Mouse (Mus musculus): ENCODE measurements around the gene Ppp1r13b. TPM values are rescaled to one million over a fixed set of nuclear protein-coding genes. Genes with fewer than 3 reads are reported as not detected.

Gene Ppp1r13b
- total and polyA plus RNA-seq, 3 experiments: 19.7 to 41.7 (median 28.1) TPM

DNA sequence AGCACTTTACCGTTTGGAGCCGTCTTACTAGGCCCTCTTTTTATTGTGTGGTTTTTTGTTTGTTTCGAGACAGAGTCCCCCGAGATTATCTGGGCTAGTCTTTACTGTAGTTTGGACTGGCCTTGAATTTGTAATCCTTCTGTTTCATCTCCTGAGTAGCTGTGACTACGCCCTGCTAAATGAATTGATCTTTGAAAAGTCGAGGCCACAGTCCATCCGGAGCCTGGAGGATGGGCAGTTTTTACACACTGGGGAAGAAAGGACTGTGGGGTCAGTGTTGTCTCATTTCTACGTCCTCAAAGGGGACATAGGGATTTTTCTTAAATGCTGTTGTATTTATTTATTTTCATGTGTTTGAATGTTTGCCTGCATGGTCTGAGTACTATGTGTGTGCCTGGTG is 89.9 kb downstream of the Ppp1r13b start:
- no peak for DNase-seq (ENCODE audit: low spot score)
- H3K9me3 ChIP-seq (replicated peaks): no peaks in the 10 kb centered on the region
- H3K27me3 ChIP-seq (ENCODE audit: insufficient read depth, low read length): no peaks in the 10 kb centered on the region
- TF ChIP-seq POLR2AphosphoS5 (IDR thresholded peaks at IDR 0.05; ENCODE audit: insufficient replicate concordance, low read depth, low read length) (no peak), CTCF (IDR thresholded peaks at IDR 0.05; ENCODE audit: low read depth, low read length) (no peak), GATA1 (IDR thresholded peaks at IDR 0.05; ENCODE audit: borderline replicate concordance, low read length) (no peak), TAL1 (conservative IDR thresholded peaks at IDR 0.05; ENCODE audit: low read depth, low read length) (no peak), GATA2 (IDR thresholded peaks at IDR 0.05; ENCODE audit: borderline replicate concordance, low read depth, low read length) (no peak)
- H3K36me3 ChIP-seq (replicated peaks): peaks cover 73% of the 10 kb centered on the region
- H3K4me1 ChIP-seq (ENCODE audit: insufficient read depth, low read depth, low read length): peaks cover 75% of the 10 kb centered on the region
- ATAC-seq (ENCODE audit: extremely low read depth, insufficient number of reproducible peaks, low FRiP score, poor library complexity, severe bottlenecking): no peak
- no peak overlapping the region for H3K4me3 ChIP-seq (ENCODE audit: low read depth, low read length)

DNA sequence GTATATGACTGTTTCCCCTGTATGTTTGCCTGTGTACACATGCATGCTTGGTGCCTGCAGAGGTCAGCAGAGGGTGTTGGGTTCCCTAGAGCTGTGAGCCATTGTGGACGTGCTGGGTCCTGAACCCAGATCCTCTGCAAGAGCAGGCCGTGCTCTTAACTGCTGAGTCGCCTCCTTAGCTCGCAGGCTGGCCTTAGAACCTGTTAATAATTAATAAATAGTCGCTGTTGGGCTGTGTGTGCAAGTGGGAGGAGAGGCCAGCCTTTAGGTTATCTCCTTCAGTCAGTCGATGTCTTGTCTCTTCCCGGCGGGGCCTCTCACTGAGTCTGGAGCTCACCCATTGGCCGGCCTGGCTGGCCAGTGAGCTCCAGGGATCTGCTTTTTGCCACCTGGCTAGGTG is 90.9 kb downstream of the Ppp1r13b start:
- peaks cover 85% of the 10 kb centered on the region for H3K4me1 ChIP-seq (ENCODE audit: insufficient read depth, low read depth, low read length)
- TF ChIP-seq GATA2 (IDR thresholded peaks at IDR 0.05; ENCODE audit: borderline replicate concordance, low read depth, low read length): no peak
- no peak for TF ChIP-seq CTCF (IDR thresholded peaks at IDR 0.05; ENCODE audit: low read depth, low read length)
- TF ChIP-seq TAL1 (conservative IDR thresholded peaks at IDR 0.05; ENCODE audit: low read depth, low read length): no peak
- no peak for TF ChIP-seq GATA1 (IDR thresholded peaks at IDR 0.05; ENCODE audit: borderline replicate concordance, low read length)
- TF ChIP-seq POLR2AphosphoS5 (IDR thresholded peaks at IDR 0.05; ENCODE audit: insufficient replicate concordance, low read depth, low read length): no peak
- DNase-seq (ENCODE audit: low spot score) (no peak), ATAC-seq (ENCODE audit: extremely low read depth, insufficient number of reproducible peaks, low FRiP score, poor library complexity, severe bottlenecking) (peak; percentile 12)
- no peaks in the 10 kb centered on the region for H3K27me3 ChIP-seq (ENCODE audit: insufficient read depth, low read length)
- no peaks in the 10 kb centered on the region for H3K9me3 ChIP-seq (replicated peaks)
- H3K36me3 ChIP-seq (replicated peaks): peaks cover 69% of the 10 kb centered on the region
- peak overlapping the region; percentile 75; the same call in 1 of the 2 replicates for H3K4me3 ChIP-seq (ENCODE audit: low read depth, low read length)

DNA sequence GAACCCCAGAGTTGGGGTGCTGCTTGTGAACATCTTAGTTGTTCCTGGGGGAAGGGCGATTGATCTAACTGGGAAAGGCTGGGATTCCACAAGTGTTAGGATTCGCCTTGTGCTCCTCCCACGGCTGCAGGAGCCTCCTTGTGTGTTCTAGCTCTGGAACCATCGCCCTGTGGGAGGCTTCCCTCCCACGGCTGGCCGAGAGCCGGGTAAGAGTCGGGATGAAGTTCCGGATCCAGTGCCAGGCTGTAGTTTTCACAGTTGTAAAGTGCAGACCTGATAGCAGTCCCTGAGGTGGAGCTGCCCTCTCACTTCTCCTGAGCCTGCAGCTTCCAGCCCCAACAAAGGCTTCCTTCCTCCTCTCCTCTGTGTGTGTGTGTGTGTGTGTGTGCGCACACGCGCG is 91.4 kb downstream of the Ppp1r13b start:
- H3K9me3 ChIP-seq (replicated peaks): no peaks in the 10 kb centered on the region
- no peak for ATAC-seq (ENCODE audit: extremely low read depth, insufficient number of reproducible peaks, low FRiP score, poor library complexity, severe bottlenecking)
- no peaks in the 10 kb centered on the region for H3K27me3 ChIP-seq (ENCODE audit: insufficient read depth, low read length)
- TF ChIP-seq GATA1 (IDR thresholded peaks at IDR 0.05; ENCODE audit: borderline replicate concordance, low read length): no peak
- TF ChIP-seq TAL1 (conservative IDR thresholded peaks at IDR 0.05; ENCODE audit: low read depth, low read length): no peak
- TF ChIP-seq POLR2AphosphoS5 (IDR thresholded peaks at IDR 0.05; ENCODE audit: insufficient replicate concordance, low read depth, low read length): no peak
- DNase-seq (ENCODE audit: low spot score): no peak
- peak overlapping the region; percentile 75; the same call in 1 of the 2 replicates for H3K4me3 ChIP-seq (ENCODE audit: low read depth, low read length)
- H3K4me1 ChIP-seq (ENCODE audit: insufficient read depth, low read depth, low read length): peaks cover 88% of the 10 kb centered on the region
- peaks cover 69% of the 10 kb centered on the region for H3K36me3 ChIP-seq (replicated peaks)

DNA sequence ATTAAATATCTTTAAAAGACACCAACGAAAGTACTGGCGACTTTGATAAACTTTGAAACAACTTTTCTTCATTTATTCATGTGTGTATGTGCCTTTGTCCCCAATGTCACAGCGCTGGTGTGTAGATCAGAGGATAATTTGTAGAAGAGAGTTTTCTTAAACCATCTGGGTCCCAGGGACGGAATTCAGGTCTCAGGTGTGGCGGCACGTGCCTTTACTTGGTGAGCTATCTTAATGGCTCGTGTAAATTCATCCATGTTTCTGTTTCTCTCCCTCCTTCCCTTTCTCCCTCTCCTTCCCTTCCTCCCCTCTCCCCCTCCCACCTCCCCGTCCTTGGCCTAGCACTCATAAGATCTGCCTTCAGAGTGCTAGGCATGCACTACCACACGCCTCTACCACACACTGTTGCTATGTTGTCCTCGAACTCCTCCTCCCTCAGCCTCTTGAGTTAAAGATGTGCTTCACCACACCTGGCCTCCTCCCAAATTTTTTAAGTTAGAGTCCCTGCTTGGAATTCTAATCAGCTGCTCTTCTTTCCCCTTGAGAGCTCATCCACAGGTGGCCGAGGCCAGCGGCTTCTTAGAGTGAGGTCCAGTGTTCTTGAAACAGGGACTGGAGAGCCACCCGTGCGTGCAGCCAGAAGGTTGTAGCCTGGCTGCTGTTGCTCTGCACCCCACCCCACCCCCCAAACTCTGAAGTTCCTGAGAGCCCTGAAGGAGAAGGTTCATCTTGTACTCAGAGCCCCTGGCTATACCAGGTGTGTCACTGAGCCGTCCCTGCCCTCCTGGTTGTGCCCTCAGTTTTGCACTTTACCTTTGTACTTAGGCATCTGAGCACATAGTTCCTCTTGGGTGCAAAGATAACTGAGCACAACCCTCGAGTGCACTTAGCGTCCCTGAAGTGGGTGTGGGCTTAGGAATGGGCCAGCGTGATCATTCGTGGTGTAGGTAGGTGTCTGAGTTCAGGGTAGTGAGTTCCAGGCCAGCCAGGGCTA is 92.8 kb downstream of the Ppp1r13b start:
- DNase-seq (ENCODE audit: low spot score): no peak
- H3K27me3 ChIP-seq (ENCODE audit: insufficient read depth, low read length): no peaks in the 10 kb centered on the region
- H3K9me3 ChIP-seq (replicated peaks): no peaks in the 10 kb centered on the region
- H3K36me3 ChIP-seq (replicated peaks): peaks cover 69% of the 10 kb centered on the region
- peak overlapping the region; percentile 75 for H3K4me3 ChIP-seq (ENCODE audit: low read depth, low read length)
- peaks cover 88% of the 10 kb centered on the region for H3K4me1 ChIP-seq (ENCODE audit: insufficient read depth, low read depth, low read length)
- no peak for ATAC-seq (ENCODE audit: extremely low read depth, insufficient number of reproducible peaks, low FRiP score, poor library complexity, severe bottlenecking)
- no peak for TF ChIP-seq GATA1 (IDR thresholded peaks at IDR 0.05; ENCODE audit: borderline replicate concordance, low read length)
- TF ChIP-seq CTCF (IDR thresholded peaks at IDR 0.05; ENCODE audit: low read depth, low read length): no peak
- no peak for TF ChIP-seq TAL1 (conservative IDR thresholded peaks at IDR 0.05; ENCODE audit: low read depth, low read length)
- no peak for TF ChIP-seq GATA2 (IDR thresholded peaks at IDR 0.05; ENCODE audit: borderline replicate concordance, low read depth, low read length)
- no peak for TF ChIP-seq POLR2AphosphoS5 (IDR thresholded peaks at IDR 0.05; ENCODE audit: insufficient replicate concordance, low read depth, low read length)

DNA sequence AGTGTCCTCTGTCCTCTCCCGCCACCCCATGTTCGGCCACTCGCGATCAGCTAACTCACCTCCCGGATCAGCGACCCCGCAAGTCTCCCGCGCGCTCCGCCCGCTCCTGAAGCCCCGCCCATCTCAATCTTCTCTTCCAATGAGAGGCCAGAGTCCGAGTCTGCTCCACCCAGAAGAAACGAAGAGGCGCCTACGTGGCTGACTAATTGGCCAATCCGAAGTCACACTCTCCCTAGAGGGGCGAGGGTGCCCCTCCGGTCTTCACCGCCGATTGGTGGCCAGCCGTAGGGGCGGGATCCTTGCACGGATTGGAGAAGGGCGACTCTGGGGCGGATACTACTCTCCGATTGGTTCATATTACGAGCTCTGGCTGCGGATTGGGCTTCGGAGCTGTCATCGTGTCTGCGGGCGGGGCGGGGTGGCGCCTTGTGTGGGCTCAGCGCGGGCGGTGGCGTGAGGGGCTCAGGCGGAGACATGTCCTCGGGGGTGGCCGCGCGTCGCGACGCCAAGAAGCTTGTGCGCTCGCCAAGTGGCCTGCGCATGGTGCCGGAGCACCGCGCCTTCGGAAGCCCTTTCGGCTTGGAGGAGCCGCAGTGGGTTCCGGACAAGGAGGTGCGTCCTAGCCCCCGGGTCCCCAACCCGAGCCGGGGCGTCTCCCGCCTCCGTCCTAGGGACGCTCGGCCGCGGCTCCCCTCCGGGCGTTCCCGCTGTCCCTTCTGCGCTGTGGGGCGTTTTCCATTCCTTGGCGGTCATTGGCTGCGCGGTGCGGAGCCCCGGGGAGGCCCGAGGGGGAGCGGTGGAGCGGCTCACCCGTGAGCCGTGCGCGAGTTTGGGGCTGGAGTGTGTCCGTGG is 93.9 kb downstream of the Ppp1r13b start, which contains the start of the genes Xrcc3 and Zfyve21:
Gene Xrcc3 (minus strand): TSS at position 108 of the 852 bp plus-strand sequence.
Gene Zfyve21 (plus strand): TSS at position 405 of the 852 bp plus-strand sequence.
- peaks cover 89% of the 10 kb centered on the region for H3K4me1 ChIP-seq (ENCODE audit: insufficient read depth, low read depth, low read length)
- ATAC-seq (ENCODE audit: extremely low read depth, insufficient number of reproducible peaks, low FRiP score, poor library complexity, severe bottlenecking): peak; percentile 92
- H3K4me3 ChIP-seq (ENCODE audit: low read depth, low read length): peak within 1 kb of the TSS; percentile 75
- peak; percentile 100 for DNase-seq (ENCODE audit: low spot score)
- H3K9me3 ChIP-seq (replicated peaks): no peaks in the 10 kb centered on the region
- no peaks in the 10 kb centered on the region for H3K27me3 ChIP-seq (ENCODE audit: insufficient read depth, low read length)
- H3K36me3 ChIP-seq (replicated peaks): peaks cover 73% of the 10 kb centered on the region
- no peak for TF ChIP-seq POLR2AphosphoS5 (IDR thresholded peaks at IDR 0.05; ENCODE audit: insufficient replicate concordance, low read depth, low read length)
- no peak for TF ChIP-seq TAL1 (conservative IDR thresholded peaks at IDR 0.05; ENCODE audit: low read depth, low read length)
- TF ChIP-seq GATA1 (IDR thresholded peaks at IDR 0.05; ENCODE audit: borderline replicate concordance, low read length): no peak
- TF ChIP-seq GATA2 (IDR thresholded peaks at IDR 0.05; ENCODE audit: borderline replicate concordance, low read depth, low read length): no peak
- TF ChIP-seq CTCF (IDR thresholded peaks at IDR 0.05; ENCODE audit: low read depth, low read length): no peak
